Mouse (Mus musculus) stomach, postnatal 0 days (tissue): ENCODE measurements around the gene Dnaic1.

ENCODE experiments used
- CTCF ChIP-seq: IDR thresholded peaks from 2 replicates; pipeline ENCODE4 v1.5.1; 2016; ENCODE audit warnings: antibody characterized with exemption, low read depth, mild to moderate bottlenecking, moderate library complexity
- EP300 ChIP-seq: optimal IDR thresholded peaks from 2 replicates; pipeline ENCODE3; 2016; ENCODE audit warnings: antibody characterized with exemption

DNA sequence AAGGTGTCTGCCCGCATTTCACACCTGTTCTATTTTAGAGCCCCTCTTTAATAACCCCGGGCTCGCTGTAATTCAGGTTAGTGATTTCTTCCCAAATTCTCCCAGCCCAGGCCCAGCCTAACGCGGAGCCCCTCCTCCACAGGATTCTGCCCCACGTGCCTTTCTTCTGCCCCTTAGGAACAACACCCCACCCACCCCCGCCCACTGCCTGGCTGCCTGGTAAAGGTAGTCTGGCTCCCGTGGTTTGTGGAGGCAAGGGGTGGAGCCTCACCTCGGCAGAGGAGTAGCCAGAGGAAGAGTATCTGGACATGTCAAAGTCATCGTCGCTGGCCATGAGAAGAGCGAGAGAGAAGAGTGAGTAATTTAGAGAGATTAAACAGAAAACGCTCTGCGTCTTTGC, 48.9 kb upstream of the Dnaic1 start:
- TF ChIP-seq EP300 (no peak), CTCF (no peak)
